Mouse (Mus musculus): ENCODE measurements around the gene 1700016K19Rik.

- TF ChIP-seq CTCF (conservative IDR thresholded peaks at IDR 0.05; ENCODE audit: low read length) = no peak
- no peak for TF ChIP-seq NANOG (IDR thresholded peaks at IDR 0.05; ENCODE audit: borderline replicate concordance, low read length)
Measured at GRCm38 (mm10) chr11:75961782-75962181, 37.9 kb upstream of the 1700016K19Rik start.

Data from E14TG2a.4 (cell line).